Mouse (Mus musculus) left cerebral cortex, adult 8-10 months (tissue): Measurements from ENCODE around the gene Proser3. TPM values are rescaled to one million over a fixed set of nuclear protein-coding genes. Genes with fewer than 3 reads are reported as not detected.
"Not testable (repeated sequence)": the region's sequence is repeated elsewhere in the genome, so short reads cannot be mapped to it uniquely, and the experiment has no call there.

Experiments used
- DNase-seq, 2 experiments: peaks; one replicate each; pipeline ENCODE4 v3.0.0; 2022; ENCODE audit warnings: low spot score in 2 of 2
- total RNA-seq, 4 experiments: library from RNA; stranded (reverse); gene quantifications; 2 replicates each; pipeline ENCODE4 v1.2.4; 2022

Gene Proser3
- total RNA-seq, 4 experiments from 2014 or later, result 3.4 to 4.4 (median 4.0) TPM

DNA sequence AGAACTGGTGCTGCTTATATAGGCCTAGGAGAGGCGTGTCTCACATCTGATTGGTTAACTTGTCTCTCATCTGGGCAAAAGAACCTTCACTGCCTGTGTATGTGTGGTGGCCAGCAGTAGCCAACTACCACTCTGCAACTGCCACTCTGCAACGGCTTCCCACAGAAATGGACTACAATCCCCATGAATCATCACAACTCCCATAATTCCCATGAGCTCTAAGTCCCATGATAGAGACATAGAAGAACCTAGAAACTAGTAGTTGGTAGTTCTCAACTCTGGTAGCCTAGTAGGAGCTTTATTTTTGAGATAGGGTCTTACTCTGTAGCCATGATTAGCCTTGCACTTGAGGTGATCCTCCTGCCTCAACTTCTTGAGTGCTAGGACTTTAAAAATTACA is 2.2 kb downstream of the Proser3 start:
- no peak for DNase-seq

DNA sequence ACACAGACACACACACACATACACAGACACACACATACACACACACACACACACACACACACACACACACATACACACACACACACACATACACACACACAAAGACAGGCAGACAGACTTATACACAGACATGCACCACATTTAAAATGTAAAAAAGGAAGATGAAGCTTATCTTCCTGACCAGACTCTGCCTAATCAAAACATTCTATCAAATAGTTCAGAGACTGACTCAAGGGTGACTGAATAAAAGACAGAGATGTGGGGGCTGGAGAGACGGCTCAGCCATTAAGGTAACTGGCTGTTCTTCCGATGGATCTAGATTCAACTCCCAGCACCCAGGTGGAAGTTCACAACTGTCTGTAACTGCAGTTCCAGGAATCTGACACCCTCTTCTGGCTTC is 7.8 kb downstream of the Proser3 start:
- DNase-seq, result no peak

DNA sequence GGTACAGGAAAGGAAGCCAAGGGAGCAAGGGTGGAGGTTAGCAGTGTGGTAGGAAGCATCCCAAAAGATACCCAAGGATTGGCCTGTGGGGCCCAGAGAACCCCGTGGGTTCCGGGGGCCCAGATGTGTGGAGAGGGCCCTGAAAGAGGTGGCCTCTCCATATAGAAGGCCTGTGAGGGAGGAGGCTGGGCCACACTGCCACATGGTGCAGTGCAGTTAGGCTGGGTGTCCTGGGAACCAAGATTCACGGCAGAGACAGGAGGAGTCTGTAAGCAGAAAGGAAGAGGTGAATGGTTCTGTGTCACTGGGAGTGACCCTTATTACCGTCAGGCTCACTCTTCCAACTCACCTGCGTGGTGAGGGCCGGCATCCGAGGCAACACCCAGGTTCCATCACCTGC is 11.5 kb downstream of the Proser3 start:
- no peak for DNase-seq

DNA sequence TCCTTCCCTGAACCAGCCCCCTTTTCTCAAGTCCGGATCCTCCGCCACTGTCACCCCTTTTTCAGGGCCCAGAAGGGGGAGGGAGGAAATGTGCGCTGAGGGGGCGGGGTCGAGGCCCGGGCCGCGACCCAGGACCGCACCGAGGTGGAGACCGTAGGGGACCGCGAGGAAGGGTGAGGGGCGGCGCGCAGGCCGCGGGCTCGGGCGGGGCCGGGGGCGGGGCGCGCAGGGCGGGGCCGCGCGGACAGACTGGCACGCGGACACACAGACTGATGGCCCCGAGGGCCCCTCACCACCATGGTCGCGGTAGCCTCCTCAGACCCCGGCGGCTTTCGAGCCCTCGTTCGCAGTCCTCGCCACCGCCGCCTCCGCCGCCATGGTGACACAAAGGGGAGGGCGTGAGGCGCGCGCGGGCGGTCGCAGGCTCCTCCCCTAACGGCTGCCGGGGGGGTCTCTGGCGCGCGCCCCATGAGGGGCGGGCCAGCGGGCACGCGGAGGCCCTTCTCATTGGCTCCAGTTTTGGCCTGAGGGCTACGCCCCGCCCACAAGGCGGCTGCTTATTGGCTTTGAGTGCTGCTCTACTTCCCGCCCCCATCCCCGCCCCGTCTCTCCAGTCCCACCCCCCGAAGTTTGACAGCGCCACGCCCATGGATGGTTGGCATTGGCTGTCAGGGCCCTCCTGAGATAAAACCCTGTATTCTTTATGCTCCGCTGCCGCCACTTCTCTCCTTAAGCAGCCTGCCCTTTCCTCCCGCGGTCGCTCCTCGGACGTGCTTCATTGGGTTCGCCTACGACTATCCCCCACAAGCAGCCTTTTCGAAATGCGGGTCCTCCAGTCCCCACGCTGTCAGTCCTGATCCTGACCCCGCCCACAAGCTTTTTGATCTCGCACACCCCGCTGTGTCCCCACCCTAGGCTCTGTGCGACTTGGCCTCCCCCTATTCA is 17.2 kb downstream of the Proser3 start, which contains the start of gene Arhgap33:
Arhgap33 (minus strand) TSS at position 428 of the 945 bp plus-strand sequence.
- DNase-seq, result peak; percentile 88 to 98

DNA sequence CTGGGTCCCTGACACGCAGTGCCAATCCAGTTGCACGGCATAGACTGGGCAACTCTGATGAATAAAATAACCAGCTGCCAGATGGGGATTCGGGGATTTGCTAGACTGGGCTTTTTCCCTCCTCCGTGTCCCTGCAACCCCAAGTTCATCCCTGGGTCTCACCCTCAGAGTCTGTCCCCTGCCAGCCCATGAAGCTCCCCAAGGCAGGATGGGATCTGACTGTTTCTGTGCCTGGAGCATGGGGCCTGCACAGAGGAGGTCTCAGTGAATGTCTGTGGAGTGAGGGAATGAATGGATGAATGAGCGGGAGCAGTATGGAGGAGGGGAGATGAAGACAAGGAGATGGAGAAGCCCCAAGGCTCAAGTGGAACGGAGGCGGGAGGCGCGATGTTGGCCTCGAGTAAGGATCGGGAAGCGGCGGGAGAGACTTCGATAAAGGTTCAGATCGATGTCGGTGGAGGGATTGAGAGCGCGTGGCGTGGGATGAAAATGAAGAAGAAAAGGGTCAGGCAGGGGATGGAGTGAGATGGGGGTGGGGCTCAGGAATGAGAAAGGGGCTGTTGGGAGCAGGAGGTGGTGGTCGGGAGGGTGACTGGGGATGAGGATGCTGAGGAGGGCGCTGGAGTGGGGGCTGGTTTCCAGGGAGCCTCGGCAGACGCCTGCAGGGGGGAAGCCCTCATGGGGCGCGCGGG is 18.0 kb downstream of the Proser3 start:
- DNase-seq, result no peak

DNA sequence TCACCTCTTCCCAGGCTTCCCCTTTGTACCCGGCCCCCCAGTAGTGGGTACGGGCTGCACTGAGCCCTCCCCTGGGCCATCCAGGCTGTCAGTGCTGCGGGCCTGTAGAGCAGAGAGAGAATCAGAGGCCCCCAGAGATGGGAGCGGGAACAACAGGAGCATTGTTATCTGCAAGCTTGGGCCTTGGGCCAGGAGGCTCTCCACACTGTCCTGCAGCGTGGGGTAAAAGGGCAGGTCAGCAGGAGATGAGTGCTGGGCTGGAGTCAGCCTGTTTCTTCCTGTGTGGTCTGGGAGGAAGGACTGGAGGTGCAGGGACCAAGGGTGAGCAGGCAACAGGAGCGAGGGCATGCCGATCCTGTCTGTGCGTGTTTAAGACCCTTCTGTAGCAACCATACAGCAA is 19.2 kb downstream of the Proser3 start:
- no peak for DNase-seq

DNA sequence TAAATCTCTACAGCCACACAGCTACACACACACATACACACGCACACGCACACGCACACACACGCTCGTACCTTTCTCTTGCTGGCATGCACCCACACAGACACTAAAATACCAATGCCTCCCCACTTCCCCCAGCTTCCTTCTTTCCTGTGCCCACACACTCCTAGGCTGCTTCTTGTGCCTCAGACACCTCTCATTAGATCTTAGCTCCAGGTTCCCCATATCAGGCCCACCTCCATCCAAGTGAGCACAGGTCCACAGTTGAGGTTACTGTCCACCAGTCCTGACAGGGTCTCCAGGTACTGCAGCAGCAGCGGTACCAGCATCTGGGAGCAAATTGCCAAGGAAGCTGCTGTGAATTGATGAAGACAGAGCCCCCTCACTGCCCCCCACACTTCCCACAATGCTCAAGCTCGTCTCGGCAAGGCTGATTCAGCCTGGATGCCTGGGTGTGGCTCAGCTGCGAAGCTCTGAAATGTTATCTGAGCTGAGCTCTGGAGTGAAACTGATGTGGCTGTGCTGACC is 20.7 kb downstream of the Proser3 start:
- DNase-seq, result peak; percentile 58 to 85

DNA sequence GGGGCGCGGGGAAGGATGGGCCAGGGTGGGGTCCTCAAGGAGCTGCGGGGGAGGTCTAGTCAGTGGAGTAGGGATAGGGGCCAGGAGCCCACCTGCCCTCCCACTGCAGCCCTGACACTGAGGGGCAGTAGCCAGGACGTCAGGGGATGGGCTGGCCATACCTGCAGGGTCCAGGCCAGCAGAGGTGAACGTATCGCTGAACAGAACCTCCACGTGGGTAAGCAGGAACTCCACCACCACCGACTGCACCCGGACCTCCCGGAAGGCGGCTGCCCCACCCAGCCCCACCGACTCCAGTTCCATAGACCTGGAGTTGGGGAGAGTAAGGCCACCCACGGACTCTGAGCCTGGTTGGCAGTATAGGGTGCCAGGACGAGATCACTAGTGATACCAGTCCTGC is 25.1 kb downstream of the Proser3 start:
- DNase-seq, result no peak

DNA sequence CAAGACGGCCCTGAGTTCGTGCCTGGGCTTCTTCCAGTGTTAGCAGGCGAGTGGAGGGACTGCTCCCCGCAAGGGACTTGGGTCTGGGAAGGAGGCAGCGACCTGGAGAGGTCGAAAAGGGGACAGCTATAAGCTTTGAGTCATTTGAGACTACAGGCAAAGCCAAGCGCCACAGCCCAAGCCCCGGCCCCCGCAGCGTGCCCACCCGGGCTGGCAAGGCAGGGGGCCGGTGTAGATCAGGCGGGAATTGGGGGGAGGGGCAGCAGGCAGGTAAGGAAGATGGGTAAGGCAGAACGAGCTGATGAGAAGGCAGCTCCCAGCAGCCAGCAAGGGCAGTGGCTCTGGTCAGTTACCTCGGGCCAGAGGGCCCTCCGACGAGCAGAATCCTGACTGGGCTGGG is 25.7 kb downstream of the Proser3 start:
- DNase-seq, result no peak

DNA sequence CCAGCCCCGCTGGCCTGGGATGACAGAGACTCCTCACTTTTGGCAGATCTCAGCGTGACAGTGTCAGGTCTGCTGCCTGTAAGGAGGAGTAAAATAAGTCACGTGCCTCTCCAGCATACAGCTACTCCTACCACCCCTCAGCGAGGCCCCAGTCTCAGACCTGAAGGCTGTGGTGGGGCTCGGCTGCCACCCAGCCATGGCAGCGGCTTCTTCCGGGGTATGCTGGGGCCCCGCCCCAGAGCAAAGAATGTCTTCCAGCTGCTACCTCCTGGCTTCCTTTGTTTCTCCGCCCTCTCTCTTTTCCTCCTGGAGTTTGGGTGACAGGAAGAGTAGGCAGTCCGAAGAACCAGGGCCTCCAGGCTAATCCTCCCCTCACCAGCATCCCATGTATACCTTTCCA is 26.1 kb downstream of the Proser3 start:
- no peak for DNase-seq

DNA sequence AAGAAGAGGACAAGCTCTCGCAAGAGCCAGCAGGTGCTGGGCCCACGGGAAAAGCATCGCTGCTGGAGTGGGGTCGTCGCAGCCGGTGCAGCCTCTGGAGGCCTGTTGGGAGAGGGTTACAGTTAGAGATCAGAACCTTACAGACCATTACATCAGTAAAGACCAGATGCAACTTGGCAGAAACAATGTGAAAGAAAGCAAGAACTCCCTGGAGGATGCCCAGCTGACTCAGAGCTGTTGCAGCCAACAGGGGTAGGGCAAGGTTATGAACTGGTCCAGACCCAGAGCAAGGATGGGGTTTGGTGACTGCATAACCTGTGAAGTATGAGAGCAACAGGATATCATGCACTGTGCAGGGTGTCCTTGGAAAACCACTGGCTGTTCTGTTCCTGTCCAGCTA is 27.6 kb downstream of the Proser3 start:
- DNase-seq, result no peak

DNA sequence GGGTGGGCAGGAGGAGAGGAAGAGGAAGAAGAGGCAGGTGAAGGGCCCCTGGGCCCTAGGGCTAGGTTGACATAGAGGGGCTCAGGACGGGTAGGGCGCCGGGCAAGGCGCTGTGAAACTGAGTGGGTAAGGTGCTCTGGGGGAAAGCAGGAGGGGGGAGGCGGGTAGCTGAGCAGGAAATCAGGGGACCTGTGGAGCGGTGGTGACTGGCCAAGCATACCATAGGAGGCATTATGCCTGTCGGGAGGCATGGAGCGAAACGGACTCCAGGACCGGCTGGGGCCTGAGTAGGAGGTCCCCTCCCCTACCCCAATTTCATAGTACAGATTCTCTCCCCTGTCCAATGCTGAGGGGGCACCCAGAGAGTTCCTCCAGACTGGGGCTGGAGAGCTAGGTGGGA is 29.2 kb downstream of the Proser3 start:
- no peak for DNase-seq

DNA sequence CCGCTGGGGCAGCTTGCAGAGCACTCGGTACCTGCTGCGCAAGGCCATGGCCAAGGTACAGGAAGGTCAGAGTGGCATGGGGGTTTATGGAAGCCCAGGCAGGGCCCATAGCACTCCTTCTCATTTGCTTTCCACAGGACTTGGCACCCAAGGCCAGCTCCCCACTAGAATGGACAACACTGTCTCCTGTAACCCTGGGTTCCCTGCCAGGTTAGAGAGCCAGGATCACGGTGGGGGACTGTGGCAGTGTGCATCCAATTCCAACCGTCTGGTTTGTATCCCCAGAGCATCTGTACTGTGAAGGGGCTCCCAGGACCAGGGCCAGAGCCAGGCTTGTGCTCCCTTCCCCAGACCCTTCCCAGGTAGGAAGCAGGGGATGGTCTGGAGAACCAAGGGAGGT is 31.2 kb downstream of the Proser3 start:
- DNase-seq, result no peak

DNA sequence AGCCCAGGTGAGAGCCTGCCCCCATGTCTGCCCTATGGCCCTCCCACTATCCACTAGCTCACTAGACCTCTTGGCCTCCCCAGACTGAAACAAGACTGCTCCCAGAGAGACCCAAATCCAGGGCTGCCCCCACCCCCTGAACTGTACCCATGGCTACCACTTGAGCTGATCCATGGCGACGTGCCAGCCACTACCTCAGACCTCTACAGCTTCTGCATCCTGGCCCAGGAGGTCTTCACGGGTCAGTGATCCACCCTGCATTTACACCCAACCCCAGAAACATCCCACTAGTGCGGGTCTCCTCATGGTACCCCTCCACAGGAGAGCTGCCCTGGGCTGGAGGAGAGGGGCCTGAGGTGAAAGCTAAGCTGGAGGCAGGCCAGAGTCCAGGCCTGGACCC is 31.7 kb downstream of the Proser3 start:
- no peak for DNase-seq

DNA sequence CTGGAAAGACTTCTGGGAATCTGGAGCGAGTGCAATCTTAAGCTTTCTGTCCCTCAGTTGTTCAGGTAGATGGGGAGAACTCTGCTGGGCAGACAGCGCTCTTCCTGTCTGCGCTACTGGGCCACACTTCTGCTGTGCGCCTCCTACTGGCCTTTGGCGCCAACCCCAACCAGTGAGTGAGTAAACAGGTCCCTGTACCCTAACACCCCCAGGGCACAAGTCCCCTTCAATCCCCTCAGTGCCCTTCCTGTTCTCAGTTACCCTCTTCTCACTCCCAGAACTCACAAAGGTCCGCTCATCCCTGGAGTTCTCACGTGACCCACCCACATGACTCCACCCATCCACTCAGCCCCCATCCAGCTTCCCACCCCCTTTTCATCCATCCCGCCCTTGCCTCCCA is 33.8 kb downstream of the Proser3 start:
- no peak for DNase-seq

DNA sequence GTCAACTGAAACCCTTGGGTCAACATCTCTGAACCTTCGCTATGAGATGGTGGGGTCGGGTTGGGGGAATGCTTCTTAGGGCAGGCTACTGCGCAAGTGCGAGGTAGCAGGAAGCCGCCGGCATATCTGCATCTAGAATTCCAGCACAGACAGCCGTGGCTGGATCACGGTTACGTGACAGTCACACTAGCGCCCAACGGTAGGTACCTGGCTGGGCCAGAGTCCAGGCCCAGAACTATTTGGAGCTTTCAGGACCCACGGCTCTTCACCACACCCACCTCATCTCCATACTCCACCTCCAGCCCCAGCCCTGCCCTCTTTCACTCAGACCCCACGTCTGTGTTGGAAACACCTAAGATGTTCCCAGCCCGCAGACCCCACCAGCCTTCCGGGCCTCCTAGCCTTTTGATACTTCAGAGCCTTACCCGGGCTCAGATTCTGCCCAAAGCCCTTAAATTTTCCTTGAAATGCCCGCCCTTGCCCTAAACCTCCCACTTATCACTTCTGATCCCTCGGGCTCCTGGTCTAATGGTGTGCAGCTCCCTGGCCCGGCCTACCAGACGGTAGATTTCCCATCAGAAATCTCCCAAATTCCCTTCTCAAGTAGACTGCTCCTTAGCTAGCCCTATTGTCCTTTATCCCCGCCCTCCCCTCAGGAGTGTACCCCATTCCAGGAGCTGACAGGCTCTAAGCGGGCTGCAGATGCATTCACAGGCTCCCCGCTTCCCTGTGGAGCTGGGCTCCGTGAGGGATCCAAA is 36.9 kb downstream of the Proser3 start:
- no peak for DNase-seq

DNA sequence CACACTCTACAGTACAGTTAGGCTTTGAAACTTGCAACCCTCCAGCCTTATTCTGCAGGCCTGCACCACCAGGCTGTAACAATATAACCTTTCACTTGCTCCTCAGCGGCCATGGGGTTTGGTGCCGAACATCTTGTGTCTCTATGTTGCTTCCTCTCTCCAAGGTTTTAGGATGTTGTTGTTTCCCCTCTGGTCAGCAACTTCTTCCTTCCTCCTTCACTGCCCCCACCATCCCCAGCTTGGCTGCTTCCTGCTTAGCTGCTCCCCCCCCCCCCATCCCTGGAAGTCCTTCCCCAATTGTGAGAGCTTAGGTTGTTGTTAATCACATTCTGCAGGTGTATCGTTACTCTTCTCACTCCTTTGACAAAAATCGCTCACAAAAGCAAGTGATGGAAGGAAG is 44.0 kb downstream of the Proser3 start:
- no peak for DNase-seq

DNA sequence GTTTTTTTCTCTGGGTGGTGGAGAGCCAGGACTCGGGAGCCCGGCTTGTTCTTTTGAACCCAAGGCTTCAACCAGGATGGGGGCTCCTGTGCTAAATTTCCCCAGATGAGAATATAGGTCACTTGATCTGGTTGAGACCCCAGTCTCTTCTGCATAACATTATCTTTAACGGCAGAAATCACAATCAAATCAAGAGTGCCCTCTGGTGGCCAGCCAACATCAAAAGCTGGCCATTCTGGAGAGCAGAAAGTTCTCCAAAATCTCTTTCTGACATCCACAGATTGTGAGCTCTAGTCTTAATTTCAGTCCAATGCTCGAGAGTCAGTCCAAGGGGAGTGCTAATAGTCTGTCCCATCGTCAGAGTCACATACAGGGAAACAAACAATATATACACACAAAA is 50.9 kb downstream of the Proser3 start:
- DNase-seq, result not testable (repeated sequence)

DNA sequence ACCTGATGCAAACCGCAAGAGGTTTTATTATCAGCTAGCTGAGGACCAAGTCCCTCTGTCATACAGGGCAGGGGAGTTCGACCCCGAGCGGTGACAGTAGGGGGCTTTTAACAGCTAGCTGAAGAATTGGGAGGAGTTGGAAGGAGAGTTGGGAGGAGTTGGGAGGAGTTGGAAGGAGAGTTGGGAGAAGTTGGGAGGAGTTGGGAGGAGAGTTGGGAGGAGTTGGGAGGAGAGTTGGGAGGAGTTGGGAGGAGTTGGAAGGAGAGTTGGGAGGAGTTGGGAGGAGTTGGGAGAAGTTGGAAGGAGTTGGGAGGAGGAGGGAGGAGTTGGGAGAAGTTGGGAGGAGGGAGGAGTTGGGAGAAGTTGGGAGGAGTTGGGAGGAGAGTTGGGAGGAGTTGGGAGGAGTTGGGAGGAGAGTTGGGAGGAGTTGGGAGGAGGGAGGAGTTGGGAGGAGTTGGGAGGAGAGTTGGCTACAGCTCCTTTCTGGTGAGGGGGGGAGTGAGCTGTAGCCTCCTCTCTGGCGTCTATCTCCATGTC is 56.5 kb downstream of the Proser3 start:
- not testable (repeated sequence) for DNase-seq

DNA sequence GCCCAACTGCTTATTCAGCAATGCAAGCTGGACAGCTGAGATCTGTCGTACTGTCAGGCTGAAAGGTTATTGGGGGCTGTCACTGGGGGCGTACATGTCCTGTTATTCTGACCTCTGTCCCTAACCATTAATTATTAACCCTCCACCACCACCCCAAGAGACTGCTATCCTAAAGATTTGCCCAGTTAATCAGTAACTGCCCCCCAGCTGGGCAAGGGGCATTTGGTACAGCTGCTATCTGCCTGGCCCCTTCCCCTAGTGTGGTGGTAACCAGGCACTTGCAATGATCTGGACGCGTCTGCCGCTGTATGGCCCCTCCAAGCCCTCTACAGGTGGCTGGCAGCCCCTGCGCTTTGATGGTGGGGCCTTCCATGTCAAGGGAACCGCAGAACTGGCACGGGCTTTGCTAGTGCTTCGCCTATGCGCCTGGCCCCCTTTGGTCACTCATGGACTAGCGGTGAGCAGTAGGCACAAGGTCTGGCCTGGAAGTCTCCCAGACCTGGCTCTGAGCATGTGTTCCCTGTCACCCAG is 58.6 kb downstream of the Proser3 start, which contains the start of gene Prodh2:
Prodh2 (plus strand) TSS at position 222 of the 531 bp plus-strand sequence.
- no peak for DNase-seq

DNA sequence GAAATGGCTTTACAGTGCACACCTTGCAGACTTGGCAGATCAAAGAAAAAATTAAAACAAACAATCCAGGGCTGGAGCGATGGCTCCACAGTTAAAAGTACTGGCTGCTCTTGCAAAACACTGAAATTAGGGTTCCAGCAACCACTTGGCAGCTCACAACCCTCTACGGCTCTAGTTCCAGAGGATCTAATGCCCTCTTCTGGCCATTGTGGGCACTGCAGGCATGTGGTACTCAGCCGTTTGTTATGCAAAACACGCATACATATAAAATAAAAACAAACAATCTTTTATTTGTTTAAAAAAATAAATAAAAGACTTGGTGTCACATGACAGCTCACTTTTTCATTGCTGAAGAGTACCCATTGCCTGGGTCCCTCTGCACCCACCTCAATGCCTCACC is 59.3 kb downstream of the Proser3 start:
- DNase-seq, result peak in 1 of 2 experiments; percentile 73
